Mouse (Mus musculus) MEL (cell line): ENCODE measurements around the gene 1700018B08Rik. TPM values are rescaled to one million over a fixed set of nuclear protein-coding genes. Genes with fewer than 3 reads are reported as not detected.

Source experiments
- DNase-seq: peaks from one replicate; pipeline ENCODE4 v3.0.0; 2011; ENCODE audit warnings: low read depth, low spot score
- H3K27ac ChIP-seq: 2 replicates; pipeline ENCODE4 v1.5.1; 2012; ENCODE audit warnings: low read depth, mild to moderate bottlenecking, control low read depth, low read length, moderate library complexity; ENCODE audit not compliant: control insufficient read depth
- H3K27me3 ChIP-seq, 2 experiments: fragments of 150-350 bp in 1 of 2; sonication (generic) in 1 of 2; 2 replicates each; pipeline ENCODE4 v1.6.1; 2012; ENCODE audit warnings: low read length in 2 of 2, mild to moderate bottlenecking in 2 of 2, improper control_type of control experiment in 1 of 2, moderate library complexity in 1 of 2; ENCODE audit not compliant: insufficient read depth in 2 of 2, control insufficient read depth in 1 of 2
- H3K36me3 ChIP-seq, 2 experiments: 2 replicates each; pipeline ENCODE4 v1.6.1; 2012 to 2014; ENCODE audit warnings: low read length in 2 of 2, improper control_type of control experiment in 1 of 2, inconsistent platforms in 1 of 2, mild to moderate bottlenecking in 1 of 2; ENCODE audit not compliant: insufficient read depth in 2 of 2, control insufficient read depth in 1 of 2
- H3K4me1 ChIP-seq, 2 experiments: fragments of 150-350 bp in 1 of 2; sonication (generic) in 1 of 2; 2 replicates each; pipeline ENCODE4 v1.6.1; 2012; ENCODE audit warnings: low read length in 2 of 2, improper control_type of control experiment in 1 of 2, mild to moderate bottlenecking in 1 of 2; ENCODE audit not compliant: insufficient read depth in 2 of 2, control insufficient read depth in 1 of 2
- H3K4me3 ChIP-seq, 2 experiments: fragments of 150-350 bp in 1 of 2; sonication (generic) in 1 of 2; 2 replicates each; pipeline ENCODE4 v1.5.1; 2012; ENCODE audit warnings: low read depth in 2 of 2, low read length in 2 of 2, mild to moderate bottlenecking in 2 of 2, moderate library complexity in 2 of 2, control low read depth in 1 of 2, improper control_type of control experiment in 1 of 2; ENCODE audit not compliant: control insufficient read depth in 1 of 2, insufficient read depth in 1 of 2
- H3K79me2 ChIP-seq: 2 replicates; pipeline ENCODE4 v1.6.1; 2012; ENCODE audit warnings: mild to moderate bottlenecking, low read length, moderate library complexity; ENCODE audit not compliant: control insufficient read depth, poor library complexity, insufficient read depth
- H3K9ac ChIP-seq: 2 replicates; pipeline ENCODE4 v1.6.1; 2012; ENCODE audit warnings: low read depth, mild to moderate bottlenecking, control low read depth, low read length, moderate library complexity; ENCODE audit not compliant: control insufficient read depth, poor library complexity, severe bottlenecking
- H3K9me3 ChIP-seq: fragments of 150-350 bp; sonication (generic); replicated peaks from 2 replicates; pipeline ENCODE4 v1.6.1; 2012; ENCODE audit warnings: mild to moderate bottlenecking, low read length, improper control_type of control experiment, moderate library complexity; ENCODE audit not compliant: insufficient read depth
- BHLHE40 ChIP-seq: IDR thresholded peaks from 2 replicates; pipeline ENCODE4 v1.6.1; 2012; ENCODE audit warnings: low read depth, mild to moderate bottlenecking, inconsistent platforms, low read length, improper control_type of control experiment, borderline replicate concordance
- CHD1 ChIP-seq: IDR thresholded peaks from 2 replicates; pipeline ENCODE4 v1.6.1; 2012; ENCODE audit warnings: low read depth, mild to moderate bottlenecking, inconsistent platforms, low read length, improper control_type of control experiment
- CHD2 ChIP-seq: IDR thresholded peaks from 2 replicates; pipeline ENCODE4 v1.6.1; 2011; ENCODE audit warnings: low read length, improper control_type of control experiment
- CTCF ChIP-seq, 3 experiments: IDR thresholded peaks in 2 of 3; conservative IDR thresholded peaks in 1 of 3; 2 replicates each; pipeline ENCODE4 v1.5.1; 2011 to 2012; ENCODE audit warnings: low read length in 3 of 3, low read depth in 2 of 3, mild to moderate bottlenecking in 2 of 3, improper control_type of control experiment in 1 of 3, inconsistent platforms in 1 of 3, mixed read lengths in 1 of 3, moderate library complexity in 1 of 3; ENCODE audit not compliant: control insufficient read depth in 1 of 3, insufficient read depth in 1 of 3, poor library complexity in 1 of 3, severe bottlenecking in 1 of 3
- E2F4 ChIP-seq: IDR thresholded peaks from 2 replicates; pipeline ENCODE4 v1.6.1; 2011; ENCODE audit warnings: low read depth, low read length, improper control_type of control experiment, borderline replicate concordance
- ELF1 ChIP-seq: IDR thresholded peaks from 2 replicates; pipeline ENCODE4 v1.6.1; 2014; ENCODE audit warnings: low read depth, mild to moderate bottlenecking, inconsistent platforms, low read length, improper control_type of control experiment, moderate library complexity
- GABPA ChIP-seq: IDR thresholded peaks from 2 replicates; pipeline ENCODE4 v1.6.1; 2012; ENCODE audit warnings: low read depth, mild to moderate bottlenecking, inconsistent platforms, low read length, improper control_type of control experiment, moderate library complexity
- GATA1 ChIP-seq: IDR thresholded peaks from 2 replicates; pipeline ENCODE4 v1.6.1; 2011; ENCODE audit warnings: low read depth, low read length, improper control_type of control experiment
- MAZ ChIP-seq: IDR thresholded peaks from 2 replicates; pipeline ENCODE4 v1.6.1; 2012; ENCODE audit warnings: low read depth, mild to moderate bottlenecking, inconsistent platforms, low read length, improper control_type of control experiment
- MEF2A ChIP-seq: IDR thresholded peaks from 2 replicates; pipeline ENCODE4 v1.6.1; 2014; ENCODE audit warnings: low read depth, mild to moderate bottlenecking, inconsistent platforms, low read length, improper control_type of control experiment; ENCODE audit not compliant: poor library complexity, insufficient replicate concordance, severe bottlenecking; ENCODE audit errors: extremely low read depth
- MYB ChIP-seq: IDR thresholded peaks from 2 replicates; pipeline ENCODE4 v1.6.1; 2011; ENCODE audit warnings: mild to moderate bottlenecking, low read depth, low read length, improper control_type of control experiment
- MYC ChIP-seq: IDR thresholded peaks from 2 replicates; pipeline ENCODE4 v1.6.1; 2011; ENCODE audit warnings: low read depth, mild to moderate bottlenecking, low read length, improper control_type of control experiment, moderate library complexity
- POLR2A ChIP-seq, 2 experiments: IDR thresholded peaks; 2 replicates each; pipeline ENCODE4 v1.6.1; 2011 to 2012; ENCODE audit warnings: low read length in 2 of 2, mild to moderate bottlenecking in 2 of 2, control low read depth in 1 of 2, improper control_type of control experiment in 1 of 2, low read depth in 1 of 2, moderate library complexity in 1 of 2; ENCODE audit not compliant: control insufficient read depth in 1 of 2, insufficient read depth in 1 of 2, poor library complexity in 1 of 2
- RAD21 ChIP-seq: IDR thresholded peaks from 2 replicates; pipeline ENCODE4 v1.6.1; 2011; ENCODE audit warnings: mild to moderate bottlenecking, low read depth, low read length, improper control_type of control experiment
- SIN3A ChIP-seq: IDR thresholded peaks from 2 replicates; pipeline ENCODE4 v1.6.1; 2012; ENCODE audit warnings: low read length, improper control_type of control experiment, inconsistent platforms
- TAL1 ChIP-seq: IDR thresholded peaks from 2 replicates; pipeline ENCODE4 v1.6.1; 2012; ENCODE audit warnings: mild to moderate bottlenecking, inconsistent platforms, low read length, moderate library complexity, mixed read lengths
- UBTF ChIP-seq: IDR thresholded peaks from 2 replicates; pipeline ENCODE4 v1.6.1; 2012; ENCODE audit warnings: low read depth, mild to moderate bottlenecking, inconsistent platforms, low read length, improper control_type of control experiment, moderate library complexity, borderline replicate concordance; ENCODE audit not compliant: insufficient read depth
- USF1 ChIP-seq: IDR thresholded peaks from 2 replicates; pipeline ENCODE4 v1.6.1; 2014; ENCODE audit warnings: low read depth, mild to moderate bottlenecking, inconsistent platforms, low read length, improper control_type of control experiment, moderate library complexity
- ZKSCAN1 ChIP-seq: IDR thresholded peaks from 2 replicates; pipeline ENCODE4 v1.6.1; 2012; ENCODE audit warnings: low read depth, mild to moderate bottlenecking, inconsistent platforms, low read length, improper control_type of control experiment, moderate library complexity
- polyA plus RNA-seq, 2 experiments: library from polyadenylated mRNA; stranded (reverse) in 1 of 2; unstranded in 1 of 2; fragments of >175 nt in 1 of 2; fragments of >200 nt in 1 of 2; gene quantifications; 2 replicates each; pipeline versions ENCODE4 v1.2.1 to v1.2.4; 2012; ENCODE audit warnings: low replicate concordance in 2 of 2, low read depth in 1 of 2; ENCODE audit not compliant: insufficient read length in 2 of 2, insufficient read depth in 1 of 2, missing spikeins in 1 of 2
- total RNA-seq: library from RNA; depleted of rRNA; stranded (reverse); fragments of 300-350 nt; gene quantifications from 2 replicates; pipeline ENCODE4 v1.2.3, GENCODE M21; 2012

1700018B08Rik gene
- total and polyA plus RNA-seq, 3 experiments, result not detected

- H3K4me1 ChIP-seq, result peaks cover 0 to 7% of the 10 kb centered on the region in 2 experiments; a peak in 2 of 4 replicates
- H3K27me3 ChIP-seq, result no peaks in the 10 kb centered on the region
- H3K4me3 ChIP-seq, result no peak overlapping the region
- peaks cover 0 to 3% of the 10 kb centered on the region in 2 experiments; a peak in 1 of 4 replicates for H3K36me3 ChIP-seq
- H3K9ac ChIP-seq, result no peak overlapping the region
- no peak overlapping the region for H3K27ac ChIP-seq
- no peaks in the 10 kb centered on the region for H3K9me3 ChIP-seq
- H3K79me2 ChIP-seq, result peaks cover 58% of the 10 kb centered on the region
- peak; percentile 38 for DNase-seq
- no peak for TF ChIP-seq GATA1
- no peak for TF ChIP-seq MYB
- peak; percentile 41; the same call in 1 of the 2 replicates for TF ChIP-seq SIN3A
- TF ChIP-seq, all 39 proteins: peak for 1
These were observed 29.2 kb upstream of the 1700018B08Rik start for GRCm38 (mm10) chr8:121573275-121573674.

DNA sequence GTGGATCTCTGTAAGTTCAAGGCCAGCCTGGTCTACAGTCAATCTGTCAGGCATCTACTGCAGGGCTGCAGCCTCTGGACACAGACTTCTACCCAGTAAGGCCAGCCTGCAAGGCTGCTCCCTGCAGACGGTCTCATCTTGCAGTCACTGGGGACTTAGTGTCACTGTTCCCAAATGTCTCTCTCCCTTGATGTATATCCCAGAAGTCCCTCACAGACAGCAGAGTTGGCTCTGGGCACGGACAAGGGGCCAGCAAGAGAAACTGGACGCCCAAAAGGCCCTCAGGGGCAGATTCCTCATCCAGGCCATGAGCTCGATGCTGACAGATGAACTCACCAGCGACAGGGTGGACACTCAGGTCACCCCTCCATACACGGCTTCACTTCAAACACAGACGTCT, 28.0 kb upstream of the 1700018B08Rik start:
- TF ChIP-seq RAD21 (no peak), UBTF (no peak), CHD1 (no peak), TAL1 (no peak), MAZ (no peak), E2F4 (no peak), ELF1 (no peak), BHLHE40 (no peak), SIN3A (no peak), CTCF (IDR thresholded peaks at IDR 0.05 in 2 of 3, conservative IDR thresholded peaks at IDR 0.05 in 1 of 3; ENCODE audit: control insufficient read depth in 1 of 3, insufficient read depth in 1 of 3, low read depth in 2 of 3, low read length in 3 of 3, poor library complexity in 1 of 3, severe bottlenecking in 1 of 3) (no peak), MYB (no peak), POLR2A (IDR thresholded peaks at IDR 0.05; ENCODE audit: control insufficient read depth in 1 of 2, insufficient read depth in 1 of 2, low read depth in 1 of 2, low read length in 2 of 2, poor library complexity in 1 of 2) (no peak), ZKSCAN1 (no peak), MYC (no peak), USF1 (no peak), GABPA (no peak), MEF2A (no peak), CHD2 (no peak)
- peaks cover 0 to 5% of the 10 kb centered on the region in 2 experiments; a peak in 2 of 4 replicates for H3K4me1 ChIP-seq
- H3K36me3 ChIP-seq, result peaks cover 0 to 3% of the 10 kb centered on the region in 2 experiments; a peak in 1 of 4 replicates

More for the DNA sequence above, 28.0 kb upstream of the 1700018B08Rik start:
- peaks cover 49% of the 10 kb centered on the region for H3K79me2 ChIP-seq
- no peak overlapping the region for H3K9ac ChIP-seq
- H3K4me3 ChIP-seq, result no peak overlapping the region
- no peak overlapping the region for H3K27ac ChIP-seq
- H3K27me3 ChIP-seq, result no peaks in the 10 kb centered on the region
- no peaks in the 10 kb centered on the region for H3K9me3 ChIP-seq
- no peak for DNase-seq
